Mouse (Mus musculus): ENCODE measurements around the gene Acot2. TPM values are rescaled to one million over a fixed set of nuclear protein-coding genes. Genes with fewer than 3 reads are reported as not detected.
A peak's percentile ranks its signal among the peaks of the same experiment; 100 is the strongest.
"Not testable (repeated sequence)": the region's sequence is repeated elsewhere in the genome, so short reads cannot be mapped to it uniquely, and the experiment has no call there.

The Acot2 gene
- polyA plus RNA-seq, 1 experiment from 2014 or later = 64.8 TPM

DNA sequence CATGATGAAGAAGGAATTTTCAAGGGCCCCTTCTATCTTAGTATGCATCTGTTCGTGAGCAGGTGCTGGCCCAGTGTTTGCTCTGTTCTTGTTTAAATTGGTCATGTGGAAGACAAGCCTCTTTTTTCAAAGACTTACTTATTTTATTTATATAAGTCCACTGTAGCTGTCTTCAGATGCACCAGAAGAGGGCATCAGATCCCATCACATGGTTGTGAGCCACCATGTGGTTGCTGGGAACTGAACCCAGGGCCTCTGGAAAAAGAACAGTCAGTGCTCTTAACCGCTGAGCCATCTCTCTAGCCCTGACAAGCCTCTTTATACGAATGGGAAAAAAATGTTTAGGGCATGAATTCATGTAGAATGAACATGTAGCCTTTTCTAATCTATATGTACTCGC lies 1.7 kb downstream of the Acot2 start:
- Histone ChIP-seq H3K4me2 (ENCODE audit: low read length) (no peak overlapping the region), H3K4me3 (replicated peaks; ENCODE audit: low read depth, low read length) (no peak overlapping the region), H3K27ac (no peak overlapping the region), H3K4me1 (replicated peaks; ENCODE audit: insufficient read depth, low read length) (0 out of 2 replicates have a peak, but pooled peaks cover 5% of the 10 kb centered on the region), H3K9ac (ENCODE audit: low read depth, low read length) (no peak overlapping the region), H3K9me3 (replicated peaks; ENCODE audit: low read length) (no peaks in the 10 kb centered on the region), H3K36me3 (ENCODE audit: insufficient read depth, low read length) (0 out of 2 replicates have a peak, but pooled peaks cover 5% of the 10 kb centered on the region), H3K27me3 (ENCODE audit: insufficient read depth, low read length) (no peaks in the 10 kb centered on the region)
- 0 out of 2 replicates have a peak, but pooled peaks have one; percentile 32 for TF ChIP-seq CTCF (IDR thresholded peaks at IDR 0.05; ENCODE audit: low read depth)
- ATAC-seq (replicated peaks; ENCODE audit: low FRiP score, low read depth) (no peak), DNase-seq (ENCODE audit: low spot score) (no peak)
- WGBS = 99% methylated on average over 4 of the region's 4 CpGs

DNA sequence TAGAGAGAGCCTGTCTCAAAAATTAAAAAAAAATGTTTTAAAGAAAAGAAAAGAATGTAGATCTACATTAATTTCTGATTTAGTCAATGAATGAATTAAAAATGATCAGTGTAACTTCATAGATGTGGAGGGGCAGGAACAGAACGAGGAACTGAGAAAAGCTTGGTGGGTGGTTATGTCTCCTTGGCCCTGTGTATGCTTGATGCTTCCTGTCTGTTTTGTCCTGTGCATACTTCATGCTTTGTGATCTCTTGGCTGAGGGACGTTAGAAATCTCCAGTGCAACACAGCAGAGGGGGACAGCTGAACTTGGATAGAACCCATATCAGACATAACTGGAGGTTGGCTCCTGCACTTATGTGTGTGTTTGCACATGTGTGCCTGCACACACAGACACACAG lies 9.6 kb downstream of the Acot2 start:
- no peak for ATAC-seq (replicated peaks; ENCODE audit: low FRiP score, low read depth)
- Histone ChIP-seq H3K4me3 (replicated peaks; ENCODE audit: low read depth, low read length) (no peak overlapping the region), H3K4me2 (ENCODE audit: low read length) (no peak overlapping the region), H3K27me3 (ENCODE audit: insufficient read depth, low read length) (no peaks in the 10 kb centered on the region), H3K36me3 (ENCODE audit: insufficient read depth, low read length) (0 out of 2 replicates have a peak, but pooled peaks cover 5% of the 10 kb centered on the region), H3K4me1 (replicated peaks; ENCODE audit: insufficient read depth, low read length) (no peaks in the 10 kb centered on the region), H3K9me3 (replicated peaks; ENCODE audit: low read length) (peaks cover 3% of the 10 kb centered on the region; the same call in 1 of the 2 replicates), H3K27ac (no peak overlapping the region), H3K9ac (ENCODE audit: low read depth, low read length) (no peak overlapping the region)
- DNase-seq (ENCODE audit: low spot score) = no peak
- no peak for TF ChIP-seq CTCF (IDR thresholded peaks at IDR 0.05; ENCODE audit: low read depth)
- WGBS = 49% methylated on average over 2 of the region's 2 CpGs

- no peak overlapping the region for H3K4me3 ChIP-seq (replicated peaks; ENCODE audit: low read depth, low read length)
- H3K27ac ChIP-seq = peak overlapping the region; percentile 39; the same call in 1 of the 2 replicates
- 34% methylated on average over 11 of the region's 11 CpGs for WGBS
- no peak overlapping the region for H3K4me2 ChIP-seq (ENCODE audit: low read length)
- no peak overlapping the region for H3K9ac ChIP-seq (ENCODE audit: low read depth, low read length)
- H3K36me3 ChIP-seq (ENCODE audit: insufficient read depth, low read length) = 0 out of 2 replicates have a peak, but pooled peaks cover under 1% of the 10 kb centered on the region
- DNase-seq (ENCODE audit: low spot score) (peak; percentile 60), ATAC-seq (replicated peaks; ENCODE audit: low FRiP score, low read depth) (no peak; the same call in 1 of the 2 replicates)
- peaks cover 3% of the 10 kb centered on the region; the same call in 1 of the 2 replicates for H3K9me3 ChIP-seq (replicated peaks; ENCODE audit: low read length)
- no peaks in the 10 kb centered on the region for H3K4me1 ChIP-seq (replicated peaks; ENCODE audit: insufficient read depth, low read length)
- no peak for TF ChIP-seq CTCF (IDR thresholded peaks at IDR 0.05; ENCODE audit: low read depth)
- H3K27me3 ChIP-seq (ENCODE audit: insufficient read depth, low read length) = no peaks in the 10 kb centered on the region
Observed at GRCm38 (mm10) chr12:83998341-83999107, 10.9 kb downstream of the Acot2 start.

DNA sequence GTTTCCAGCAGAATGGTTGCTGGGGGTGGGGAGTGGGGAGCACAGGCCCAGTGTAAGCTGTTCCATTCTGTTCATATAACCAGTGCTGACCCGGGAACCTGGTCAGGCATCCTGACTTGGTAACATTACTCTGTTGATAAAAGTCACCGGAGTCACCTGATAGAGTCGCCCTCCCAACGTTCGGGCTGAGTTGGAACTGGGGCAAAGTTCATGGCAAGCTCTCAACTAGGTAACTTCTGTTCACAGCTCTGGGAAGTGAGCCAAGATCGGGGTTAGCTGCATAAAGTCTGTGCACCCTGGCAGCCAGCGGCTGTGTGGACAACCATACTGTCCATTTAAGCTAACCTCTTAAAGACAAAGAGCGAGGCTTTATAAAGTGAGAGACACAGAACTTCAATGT lies 11.6 kb downstream of the Acot2 start:
- H3K36me3 ChIP-seq (ENCODE audit: insufficient read depth, low read length); H3K4me1 ChIP-seq (replicated peaks; ENCODE audit: insufficient read depth, low read length); H3K27me3 ChIP-seq (ENCODE audit: insufficient read depth, low read length); H3K9ac ChIP-seq (ENCODE audit: low read depth, low read length); H3K4me3 ChIP-seq (replicated peaks; ENCODE audit: low read depth, low read length); H3K4me2 ChIP-seq (ENCODE audit: low read length); H3K9me3 ChIP-seq (replicated peaks; ENCODE audit: low read length): not testable (repeated sequence)
- ATAC-seq (replicated peaks; ENCODE audit: low FRiP score, low read depth) = peak; percentile 83
- DNase-seq (ENCODE audit: low spot score) = peak; percentile 55
- 0 out of 2 replicates have a peak overlapping the region, but pooled peaks have one; percentile 22 for H3K27ac ChIP-seq
- WGBS = 27% methylated on average over 8 of the region's 8 CpGs

DNA sequence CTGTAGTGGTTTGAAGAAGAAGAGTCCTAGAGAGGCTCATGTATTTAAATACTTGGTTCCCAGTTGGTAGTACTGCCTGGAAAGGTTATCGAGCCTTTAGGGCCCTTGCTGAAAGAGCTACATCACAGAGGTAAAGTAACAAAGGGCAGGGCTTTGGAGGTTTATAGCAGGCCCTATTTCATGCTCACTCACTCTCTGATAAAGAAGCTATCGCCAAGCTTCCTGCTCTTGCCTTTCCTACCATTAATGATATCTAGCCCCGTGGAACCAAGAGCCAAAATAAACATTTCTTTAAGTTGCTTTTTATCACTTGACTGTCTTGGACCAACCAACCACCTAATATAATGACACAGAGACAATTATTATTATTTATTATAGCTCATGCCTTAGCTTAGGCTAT lies 12.8 kb downstream of the Acot2 start:
- DNase-seq (ENCODE audit: low spot score) (no peak), ATAC-seq (replicated peaks; ENCODE audit: low FRiP score, low read depth) (no peak)
- no peak overlapping the region for H3K9ac ChIP-seq (ENCODE audit: low read depth, low read length)
- H3K27ac ChIP-seq = no peak overlapping the region
- TF ChIP-seq CTCF (IDR thresholded peaks at IDR 0.05; ENCODE audit: low read depth) = no peak
- WGBS = 19% methylated on average over 3 of the region's 3 CpGs
- H3K4me1 ChIP-seq (replicated peaks; ENCODE audit: insufficient read depth, low read length) = no peaks in the 10 kb centered on the region
- H3K36me3 ChIP-seq (ENCODE audit: insufficient read depth, low read length) = no peaks in the 10 kb centered on the region
- H3K27me3 ChIP-seq (ENCODE audit: insufficient read depth, low read length) = no peaks in the 10 kb centered on the region
- peaks cover 3% of the 10 kb centered on the region; the same call in 1 of the 2 replicates for H3K9me3 ChIP-seq (replicated peaks; ENCODE audit: low read length)
- H3K4me2 ChIP-seq (ENCODE audit: low read length) = no peak overlapping the region
- no peak overlapping the region for H3K4me3 ChIP-seq (replicated peaks; ENCODE audit: low read depth, low read length)

DNA sequence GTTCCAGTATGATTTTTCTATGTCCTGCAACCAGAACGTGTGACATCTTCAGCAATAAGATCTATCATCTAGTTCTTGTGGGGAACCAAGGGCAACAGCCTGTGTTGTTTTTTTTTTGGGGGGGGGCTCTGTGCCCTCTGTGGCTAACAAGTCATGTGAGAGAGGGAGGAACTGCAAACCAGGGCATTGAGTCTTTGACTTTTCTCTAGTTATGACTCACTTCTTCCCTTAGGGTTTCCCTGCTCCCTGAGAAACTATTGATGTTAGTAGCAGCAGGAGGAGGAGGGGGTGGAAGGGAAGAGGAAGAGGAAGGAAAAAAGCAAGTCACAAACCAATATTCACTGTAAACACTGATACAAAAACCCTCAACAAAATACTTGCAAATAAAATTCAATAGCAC lies 16.2 kb downstream of the Acot2 start:
- H3K4me1 ChIP-seq (replicated peaks; ENCODE audit: insufficient read depth, low read length) = 0 out of 2 replicates have a peak, but pooled peaks cover 6% of the 10 kb centered on the region
- no peak overlapping the region for H3K4me2 ChIP-seq (ENCODE audit: low read length)
- no peak overlapping the region for H3K27ac ChIP-seq
- H3K9me3 ChIP-seq (replicated peaks; ENCODE audit: low read length) = peaks cover 3% of the 10 kb centered on the region; the same call in 1 of the 2 replicates
- no peak for ATAC-seq (replicated peaks; ENCODE audit: low FRiP score, low read depth)
- no peaks in the 10 kb centered on the region for H3K27me3 ChIP-seq (ENCODE audit: insufficient read depth, low read length)
- no peak for DNase-seq (ENCODE audit: low spot score)
- no peak overlapping the region for H3K4me3 ChIP-seq (replicated peaks; ENCODE audit: low read depth, low read length)
- 64% methylated on average over 1 of the region's 1 CpGs for WGBS
- no peak for TF ChIP-seq CTCF (IDR thresholded peaks at IDR 0.05; ENCODE audit: low read depth)
- no peak overlapping the region for H3K9ac ChIP-seq (ENCODE audit: low read depth, low read length)
- no peaks in the 10 kb centered on the region for H3K36me3 ChIP-seq (ENCODE audit: insufficient read depth, low read length)

Data from kidney, postnatal 0 days (tissue).